Mouse (Mus musculus): ENCODE measurements around the gene Smox.

DNA sequence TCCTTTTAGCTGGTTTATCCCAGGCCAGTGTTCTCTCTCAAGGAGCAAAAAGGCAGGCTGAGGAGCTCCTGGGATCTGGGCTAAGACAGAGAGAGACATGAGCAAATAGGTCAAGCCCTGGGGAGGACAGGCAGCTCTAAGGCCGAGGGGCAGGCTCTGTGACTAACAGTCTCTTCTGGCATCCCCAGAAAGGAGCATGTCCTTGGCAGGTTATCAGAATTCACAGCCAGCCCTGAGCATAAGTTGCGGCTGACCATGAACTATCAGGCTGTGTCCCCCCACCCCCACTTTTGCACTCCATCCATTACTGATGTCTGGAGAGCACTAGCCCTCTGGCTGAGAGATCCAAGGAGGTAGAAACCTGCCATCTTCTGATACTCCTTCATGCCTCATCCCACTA is 59.6 kb downstream of the Smox start:
- TF ChIP-seq CTCF (IDR thresholded peaks at IDR 0.05; ENCODE audit: extremely low read depth, insufficient read length, insufficient replicate concordance, low read depth, low read length), result no peak
- no peak for TF ChIP-seq POLR2A (IDR thresholded peaks at IDR 0.05; ENCODE audit: low read depth, low read length)

All from small intestine, adult 2 months (tissue).